Mouse (Mus musculus): ENCODE results near the gene Nckap1l. TPM values are rescaled to one million over a fixed set of nuclear protein-coding genes. Genes with fewer than 3 reads are reported as not detected.

Nckap1l gene
- total RNA-seq, 2 experiments from 2014 or later = 6.9 to 8.7 TPM

GRCm38 (mm10) chr15:103503660-103504059 is 50.1 kb downstream of the Nckap1l start:
- H3K4me3 ChIP-seq = peak overlapping the region; percentile 84
- TF ChIP-seq CTCF (conservative IDR thresholded peaks at IDR 0.05) = no peak
- H3K27ac ChIP-seq = peak overlapping the region; percentile 96
- no peak for DNase-seq (ENCODE audit: low spot score in 2 of 2)

- TF ChIP-seq CTCF (conservative IDR thresholded peaks at IDR 0.05) = no peak
- Histone ChIP-seq H3K4me3 (no peak overlapping the region), H3K27ac (peak overlapping the region; percentile 43; the same call in 1 of the 2 replicates)
- no peak for DNase-seq (ENCODE audit: low spot score in 2 of 2)
Measured at GRCm38 (mm10) chr15:103509317-103509716, 55.7 kb downstream of the Nckap1l start.

- Histone ChIP-seq H3K4me3 (peak overlapping the region; percentile 1; the same call in 1 of the 2 replicates), H3K27ac (peak overlapping the region; percentile 76)
- peak; percentile 66 to 70 for DNase-seq (ENCODE audit: low spot score in 2 of 2)
- TF ChIP-seq CTCF (conservative IDR thresholded peaks at IDR 0.05) = peak; percentile 68
Measured at GRCm38 (mm10) chr15:103511652-103512051, 58.1 kb downstream of the Nckap1l start.

- DNase-seq (ENCODE audit: low spot score in 2 of 2) = no peak
- peak overlapping the region; percentile 55 for H3K4me3 ChIP-seq
- TF ChIP-seq CTCF (conservative IDR thresholded peaks at IDR 0.05) = no peak
- peak overlapping the region; percentile 90 for H3K27ac ChIP-seq
Measured at GRCm38 (mm10) chr15:103513621-103514031, 60.0 kb downstream of the Nckap1l start.

- peak; percentile 75 to 83 for DNase-seq (ENCODE audit: low spot score in 2 of 2)
- no peak for TF ChIP-seq CTCF (conservative IDR thresholded peaks at IDR 0.05)
- Histone ChIP-seq H3K4me3 (peak overlapping the region; percentile 55), H3K27ac (peak overlapping the region; percentile 90)
Measured at GRCm38 (mm10) chr15:103514119-103514518, 60.5 kb downstream of the Nckap1l start.

- H3K4me3 ChIP-seq = no peak overlapping the region
- no peak for DNase-seq (ENCODE audit: low spot score in 2 of 2)
- H3K27ac ChIP-seq = peak overlapping the region; percentile 37; the same call in 1 of the 2 replicates
- TF ChIP-seq CTCF (conservative IDR thresholded peaks at IDR 0.05) = no peak
Measured at GRCm38 (mm10) chr15:103514914-103515313, 61.3 kb downstream of the Nckap1l start.

GRCm38 (mm10) chr15:103518600-103519385 is 65.2 kb downstream of the Nckap1l start:
- DNase-seq (ENCODE audit: low spot score in 2 of 2) = no peak
- Histone ChIP-seq H3K27ac (peak overlapping the region; percentile 51; the same call in 1 of the 2 replicates), H3K4me3 (no peak overlapping the region)
- no peak for TF ChIP-seq CTCF (conservative IDR thresholded peaks at IDR 0.05)

- TF ChIP-seq CTCF (conservative IDR thresholded peaks at IDR 0.05) = no peak
- peak overlapping the region; percentile 51; the same call in 1 of the 2 replicates for H3K27ac ChIP-seq
- no peak overlapping the region for H3K4me3 ChIP-seq
- DNase-seq (ENCODE audit: low spot score in 2 of 2) = no peak
Measured at GRCm38 (mm10) chr15:103519386-103520378, 66.1 kb downstream of the Nckap1l start.

- no peak for DNase-seq (ENCODE audit: low spot score in 2 of 2)
- peak overlapping the region; percentile 77 for H3K27ac ChIP-seq
- no peak for TF ChIP-seq CTCF (conservative IDR thresholded peaks at IDR 0.05)
Measured at GRCm38 (mm10) chr15:103522458-103523099, 69.0 kb downstream of the Nckap1l start.

GRCm38 (mm10) chr15:103523156-103523555 is 69.6 kb downstream of the Nckap1l start:
- Histone ChIP-seq H3K27ac (peak overlapping the region; percentile 77), H3K4me3 (no peak overlapping the region)
- TF ChIP-seq CTCF (conservative IDR thresholded peaks at IDR 0.05) = no peak
- no peak for DNase-seq (ENCODE audit: low spot score in 2 of 2)

More at GRCm38 (mm10) chr15:103522458-103523099, 69.0 kb downstream of the Nckap1l start:
- no peak overlapping the region for H3K4me3 ChIP-seq

- TF ChIP-seq CTCF (conservative IDR thresholded peaks at IDR 0.05) = peak; percentile 99
- Histone ChIP-seq H3K27ac (peak overlapping the region; percentile 55; the same call in 1 of the 2 replicates), H3K4me3 (no peak overlapping the region)
- peak; percentile 73 to 75 for DNase-seq (ENCODE audit: low spot score in 2 of 2)
Measured at GRCm38 (mm10) chr15:103530372-103530771, 76.8 kb downstream of the Nckap1l start.

GRCm38 (mm10) chr15:103534054-103534620 is 80.5 kb downstream of the Nckap1l start:
- no peak overlapping the region for H3K4me3 ChIP-seq

More at GRCm38 (mm10) chr15:103534054-103534620, 80.5 kb downstream of the Nckap1l start:
- TF ChIP-seq CTCF (conservative IDR thresholded peaks at IDR 0.05) = no peak
- DNase-seq (ENCODE audit: low spot score in 2 of 2) = peak in 1 of 2 experiments; percentile 9
- peak overlapping the region; percentile 63; the same call in 1 of the 2 replicates for H3K27ac ChIP-seq
